Mouse (Mus musculus): ENCODE measurements around the gene Tent4b. TPM values are rescaled to one million over a fixed set of nuclear protein-coding genes. Genes with fewer than 3 reads are reported as not detected.

The Tent4b gene
- total RNA-seq, 1 experiment = 37.0 TPM

- peaks cover 4 to 10% of the 10 kb centered on the region in 2 experiments; a peak in 2 of 4 replicates for H3K4me1 ChIP-seq (ENCODE audit: control insufficient read depth in 2 of 2, insufficient read depth in 2 of 2, low read length in 2 of 2, poor library complexity in 1 of 2)
- no peaks in the 10 kb centered on the region for H3K9me3 ChIP-seq (ENCODE audit: control insufficient read depth, insufficient read depth, low read depth, low read length)
- H3K4me3 ChIP-seq (ENCODE audit: insufficient read depth in 1 of 2, low read depth in 1 of 2, low read length in 2 of 2, poor library complexity in 1 of 2, severe bottlenecking in 1 of 2) = no peak overlapping the region
- no peak for DNase-seq (ENCODE audit: low read depth, low spot score)
- no peak overlapping the region for H3K27ac ChIP-seq (ENCODE audit: insufficient read depth, low read depth, low read length, poor library complexity, severe bottlenecking)
- TF ChIP-seq CHD2 (IDR thresholded peaks at IDR 0.05; ENCODE audit: low read depth, low read length) (no peak), HCFC1 (IDR thresholded peaks at IDR 0.05; ENCODE audit: borderline replicate concordance, insufficient read depth, low read length) (no peak), ZNF384 (IDR thresholded peaks at IDR 0.05; ENCODE audit: low read depth, low read length) (no peak), ZC3H11A (IDR thresholded peaks at IDR 0.05; ENCODE audit: borderline replicate concordance, low read depth, low read length) (no peak), MAFK (IDR thresholded peaks at IDR 0.05; ENCODE audit: insufficient read depth, low read depth, low read length) (no peak)
- no peak overlapping the region for H3K9ac ChIP-seq (ENCODE audit: insufficient read depth, low read depth, low read length, poor library complexity, severe bottlenecking)
- H3K36me3 ChIP-seq (ENCODE audit: control insufficient read depth, insufficient read depth, low read length, poor library complexity, severe bottlenecking) = no peaks in the 10 kb centered on the region
- in situ Hi-C loops (cut with MboI; ENCODE audit: low sequenced_read_pairs in 2 of 2, unreplicated experiment in 2 of 2) = no loop called here
These were observed 67.9 kb downstream of the Tent4b start for GRCm38 (mm10) chr8:88266801-88267403.

GRCm38 (mm10) chr8:88269107-88269875 is 70.3 kb downstream of the Tent4b start:
- Histone ChIP-seq H3K4me1 (ENCODE audit: control insufficient read depth in 2 of 2, insufficient read depth in 2 of 2, low read length in 2 of 2, poor library complexity in 1 of 2) (peaks cover 0 to 7% of the 10 kb centered on the region in 2 experiments; a peak in 1 of 4 replicates), H3K9me3 (ENCODE audit: control insufficient read depth, insufficient read depth, low read depth, low read length) (no peaks in the 10 kb centered on the region), H3K27ac (ENCODE audit: insufficient read depth, low read depth, low read length, poor library complexity, severe bottlenecking) (no peak overlapping the region), H3K4me3 (ENCODE audit: insufficient read depth in 1 of 2, low read depth in 1 of 2, low read length in 2 of 2, poor library complexity in 1 of 2, severe bottlenecking in 1 of 2) (no peak overlapping the region), H3K36me3 (ENCODE audit: control insufficient read depth, insufficient read depth, low read length, poor library complexity, severe bottlenecking) (no peaks in the 10 kb centered on the region), H3K9ac (ENCODE audit: insufficient read depth, low read depth, low read length, poor library complexity, severe bottlenecking) (no peak overlapping the region)
- TF ChIP-seq CHD2 (IDR thresholded peaks at IDR 0.05; ENCODE audit: low read depth, low read length) (no peak), ZNF384 (IDR thresholded peaks at IDR 0.05; ENCODE audit: low read depth, low read length) (no peak), MAFK (IDR thresholded peaks at IDR 0.05; ENCODE audit: insufficient read depth, low read depth, low read length) (no peak), HCFC1 (IDR thresholded peaks at IDR 0.05; ENCODE audit: borderline replicate concordance, insufficient read depth, low read length) (no peak), ZC3H11A (IDR thresholded peaks at IDR 0.05; ENCODE audit: borderline replicate concordance, low read depth, low read length) (no peak)
- DNase-seq (ENCODE audit: low read depth, low spot score) = no peak
- in situ Hi-C loops (cut with MboI; ENCODE audit: low sequenced_read_pairs in 2 of 2, unreplicated experiment in 2 of 2) = no loop called here

DNA sequence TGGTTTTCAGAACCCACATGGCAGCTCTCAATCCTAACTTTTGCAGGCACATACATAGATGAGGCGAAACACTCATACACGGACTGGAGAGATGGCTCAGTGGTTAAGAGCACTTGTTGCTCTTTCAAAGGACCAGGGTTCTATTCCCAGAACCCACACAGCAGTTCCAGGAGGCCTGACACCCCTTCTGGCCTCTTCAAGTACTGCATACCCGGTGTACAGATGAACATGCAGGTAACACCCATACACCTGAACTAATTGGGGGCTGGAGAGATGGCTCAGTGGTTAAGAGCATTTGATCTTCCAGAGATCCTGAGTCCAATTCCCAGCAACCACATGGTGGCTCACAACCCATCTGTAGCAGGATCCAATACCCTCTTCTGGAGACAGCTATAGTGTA is 71.1 kb downstream of the Tent4b start:
- no peak overlapping the region for H3K9ac ChIP-seq (ENCODE audit: insufficient read depth, low read depth, low read length, poor library complexity, severe bottlenecking)
- H3K27ac ChIP-seq (ENCODE audit: insufficient read depth, low read depth, low read length, poor library complexity, severe bottlenecking) = no peak overlapping the region
- TF ChIP-seq ZNF384 (IDR thresholded peaks at IDR 0.05; ENCODE audit: low read depth, low read length) (no peak), CHD2 (IDR thresholded peaks at IDR 0.05; ENCODE audit: low read depth, low read length) (no peak), HCFC1 (IDR thresholded peaks at IDR 0.05; ENCODE audit: borderline replicate concordance, insufficient read depth, low read length) (no peak), MAFK (IDR thresholded peaks at IDR 0.05; ENCODE audit: insufficient read depth, low read depth, low read length) (no peak), ZC3H11A (IDR thresholded peaks at IDR 0.05; ENCODE audit: borderline replicate concordance, low read depth, low read length) (no peak)
- H3K4me3 ChIP-seq (ENCODE audit: insufficient read depth in 1 of 2, low read depth in 1 of 2, low read length in 2 of 2, poor library complexity in 1 of 2, severe bottlenecking in 1 of 2) = no peak overlapping the region
- peaks cover 0 to 7% of the 10 kb centered on the region in 2 experiments; a peak in 1 of 4 replicates for H3K4me1 ChIP-seq (ENCODE audit: control insufficient read depth in 2 of 2, insufficient read depth in 2 of 2, low read length in 2 of 2, poor library complexity in 1 of 2)
- no peaks in the 10 kb centered on the region for H3K9me3 ChIP-seq (ENCODE audit: control insufficient read depth, insufficient read depth, low read depth, low read length)
- DNase-seq (ENCODE audit: low read depth, low spot score) = no peak
- H3K36me3 ChIP-seq (ENCODE audit: control insufficient read depth, insufficient read depth, low read length, poor library complexity, severe bottlenecking) = no peaks in the 10 kb centered on the region
- in situ Hi-C loops (cut with MboI; ENCODE audit: low sequenced_read_pairs in 2 of 2, unreplicated experiment in 2 of 2) = loop anchor here in 1 of 2 experiments (5.0 to 10.0 kb wide), 2 partner anchors 355 to 487 kb away; no protein-coding TSS in a partner anchor

DNA sequence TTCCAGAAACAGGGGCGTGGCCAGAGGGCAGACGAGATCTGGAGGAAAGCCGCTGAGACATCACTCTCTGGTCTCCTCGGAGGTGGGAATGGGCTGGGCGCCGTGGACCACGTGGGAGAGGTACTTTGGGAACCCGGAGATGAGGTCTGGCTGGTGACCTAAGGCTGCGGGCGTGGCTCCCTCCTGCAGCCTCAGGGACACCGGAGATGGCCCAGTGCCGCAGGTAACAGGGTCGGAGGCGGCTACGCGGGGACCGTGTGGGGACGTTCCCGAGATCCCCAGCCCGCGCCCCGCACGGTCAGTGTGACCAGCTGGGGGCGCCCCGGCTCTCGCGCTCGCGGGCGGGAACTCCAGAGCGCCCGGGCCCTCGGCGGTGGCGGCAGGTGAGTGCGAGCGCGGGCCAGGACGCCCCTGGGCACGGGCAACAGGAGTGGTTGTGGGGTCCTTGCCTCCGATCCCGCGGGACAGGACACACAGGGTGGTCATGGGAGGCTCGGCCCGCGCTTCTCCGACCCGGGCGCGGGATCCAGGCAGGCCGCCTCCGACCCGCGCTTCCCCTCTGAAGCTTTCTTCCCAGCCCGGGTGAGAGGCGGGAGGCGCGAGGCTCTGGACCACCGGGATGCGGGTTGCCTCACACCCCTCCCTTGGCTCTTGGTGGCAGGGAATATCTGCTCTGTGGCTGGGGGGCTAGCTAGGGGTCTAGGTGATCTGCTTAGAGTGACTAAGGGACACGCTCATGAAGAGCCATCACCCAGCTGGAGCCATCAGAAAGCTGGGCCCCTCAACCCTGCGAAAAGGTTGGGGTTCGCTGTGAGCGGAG is 73.4 kb downstream of the Tent4b start, which contains the start of gene Adcy7:
Gene Adcy7, plus strand, starts transcription at position 173 of the 820 bp plus-strand sequence.
- TF ChIP-seq MAFK (IDR thresholded peaks at IDR 0.05; ENCODE audit: insufficient read depth, low read depth, low read length) (no peak), HCFC1 (IDR thresholded peaks at IDR 0.05; ENCODE audit: borderline replicate concordance, insufficient read depth, low read length) (no peak), CHD2 (IDR thresholded peaks at IDR 0.05; ENCODE audit: low read depth, low read length) (no peak), ZC3H11A (IDR thresholded peaks at IDR 0.05; ENCODE audit: borderline replicate concordance, low read depth, low read length) (no peak), ZNF384 (IDR thresholded peaks at IDR 0.05; ENCODE audit: low read depth, low read length) (no peak)
- H3K36me3 ChIP-seq (ENCODE audit: control insufficient read depth, insufficient read depth, low read length, poor library complexity, severe bottlenecking) = no peaks in the 10 kb centered on the region
- peak within 1 kb of the TSS; percentile 76 for H3K9ac ChIP-seq (ENCODE audit: insufficient read depth, low read depth, low read length, poor library complexity, severe bottlenecking)
- in situ Hi-C loops (cut with MboI; ENCODE audit: low sequenced_read_pairs in 2 of 2, unreplicated experiment in 2 of 2) = loop anchor here in 1 of 2 experiments (5.0 to 10.0 kb wide), 2 partner anchors 352 to 485 kb away; no protein-coding TSS in a partner anchor
- H3K27ac ChIP-seq (ENCODE audit: insufficient read depth, low read depth, low read length, poor library complexity, severe bottlenecking) = no peak within 1 kb of the TSS
- H3K4me3 ChIP-seq (ENCODE audit: insufficient read depth in 1 of 2, low read depth in 1 of 2, low read length in 2 of 2, poor library complexity in 1 of 2, severe bottlenecking in 1 of 2) = peak within 1 kb of the TSS; percentile 64 to 69
- H3K9me3 ChIP-seq (ENCODE audit: control insufficient read depth, insufficient read depth, low read depth, low read length) = no peaks in the 10 kb centered on the region
- DNase-seq (ENCODE audit: low read depth, low spot score) = no peak
- H3K4me1 ChIP-seq (ENCODE audit: control insufficient read depth in 2 of 2, insufficient read depth in 2 of 2, low read length in 2 of 2, poor library complexity in 1 of 2) = peaks cover 0 to 4% of the 10 kb centered on the region in 2 experiments; a peak in 1 of 4 replicates

All from ES-E14 (cell line).